Mouse (Mus musculus) kidney, postnatal 14 days (tissue): ENCODE results near the gene Foxe1.

Experiments
- DNase-seq: peaks from one replicate; pipeline ENCODE4 v3.0.0; 2022; ENCODE audit warnings: mixed read lengths

Foxe1 gene

DNA sequence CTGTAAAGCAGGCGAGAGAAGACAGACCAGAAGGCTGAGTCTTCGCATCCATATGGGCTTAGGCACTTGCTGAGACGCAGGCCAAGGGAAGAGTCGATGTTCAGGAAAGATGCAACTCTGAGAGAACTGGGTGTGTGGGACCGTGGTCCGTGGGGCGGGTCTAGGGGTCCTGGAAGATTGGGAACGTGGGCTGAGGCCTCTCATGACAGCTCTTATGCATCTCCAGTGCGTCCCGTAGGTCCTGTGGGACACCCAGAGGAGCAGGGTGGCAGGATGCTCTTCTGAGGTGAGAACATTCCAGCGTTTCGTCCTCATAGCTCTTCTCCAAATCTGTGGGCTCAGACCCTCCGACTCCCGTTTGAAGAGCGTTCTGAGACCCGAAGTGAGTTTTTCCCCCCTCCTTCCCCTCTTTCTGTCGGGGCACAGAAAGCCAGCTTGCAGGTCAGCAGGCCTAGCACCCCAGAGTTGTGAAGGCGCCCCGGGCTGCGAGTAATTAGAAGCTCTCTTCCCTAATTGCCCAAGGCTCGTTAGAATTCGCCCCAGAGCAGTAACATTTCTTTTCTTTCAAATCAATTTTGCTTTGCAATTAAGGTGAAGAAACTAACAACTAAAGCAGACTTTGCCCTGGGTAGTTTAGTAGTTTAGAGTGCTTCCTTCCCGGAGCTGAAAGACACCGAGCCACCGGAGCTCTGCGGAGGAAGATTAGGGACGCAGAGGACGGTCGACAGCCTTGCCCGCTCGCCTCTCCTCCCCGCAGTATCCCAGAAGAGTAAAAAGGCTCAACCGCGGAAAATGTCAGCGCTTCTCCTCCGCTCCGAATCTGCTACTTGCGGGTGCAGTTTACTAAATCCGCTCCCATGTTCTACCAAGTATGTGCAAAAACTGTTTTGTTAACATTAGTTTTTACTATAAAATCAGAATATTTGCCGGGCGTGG is 4.4 kb downstream of the Foxe1 start:
- DNase-seq: no peak

DNA sequence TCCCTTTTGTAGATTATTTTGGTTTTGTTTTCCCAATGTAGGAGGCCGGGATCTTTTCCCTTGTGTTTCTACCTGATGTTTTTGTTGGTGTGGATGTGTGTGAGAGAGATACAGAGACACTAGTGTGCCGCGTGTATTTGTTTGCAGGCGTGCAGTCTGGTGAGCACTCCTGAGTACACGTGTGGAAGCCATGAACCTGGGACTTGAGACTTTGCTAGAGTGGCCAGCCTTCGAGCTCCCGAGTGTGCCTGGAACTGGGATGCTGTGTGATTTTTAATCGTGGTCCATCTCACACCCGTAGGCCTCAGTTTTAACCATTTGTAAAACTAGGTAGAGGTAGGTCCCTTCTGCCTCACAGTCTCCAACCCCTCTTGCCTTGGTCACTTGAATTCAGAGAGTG is 5.5 kb downstream of the Foxe1 start:
- no peak for DNase-seq

DNA sequence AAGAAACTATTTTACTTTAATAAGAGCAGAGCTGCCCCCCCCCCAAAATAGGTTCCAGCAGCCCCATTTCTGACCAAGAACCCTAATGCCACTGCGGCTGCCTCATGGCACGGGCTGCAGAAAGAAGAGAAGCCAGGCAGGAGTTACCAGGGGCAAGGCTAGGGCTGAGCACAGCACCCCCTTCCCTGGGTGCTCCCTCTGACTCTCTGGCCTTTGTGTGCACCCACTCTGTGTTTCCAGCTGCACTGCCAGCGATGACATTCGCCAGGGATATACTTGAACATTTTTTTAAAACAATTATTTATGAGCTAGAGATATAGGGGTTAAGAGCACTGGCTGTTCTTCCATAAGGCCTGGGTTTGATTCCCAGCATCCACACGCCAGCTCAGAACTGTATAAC is 6.1 kb downstream of the Foxe1 start:
- DNase-seq: no peak

DNA sequence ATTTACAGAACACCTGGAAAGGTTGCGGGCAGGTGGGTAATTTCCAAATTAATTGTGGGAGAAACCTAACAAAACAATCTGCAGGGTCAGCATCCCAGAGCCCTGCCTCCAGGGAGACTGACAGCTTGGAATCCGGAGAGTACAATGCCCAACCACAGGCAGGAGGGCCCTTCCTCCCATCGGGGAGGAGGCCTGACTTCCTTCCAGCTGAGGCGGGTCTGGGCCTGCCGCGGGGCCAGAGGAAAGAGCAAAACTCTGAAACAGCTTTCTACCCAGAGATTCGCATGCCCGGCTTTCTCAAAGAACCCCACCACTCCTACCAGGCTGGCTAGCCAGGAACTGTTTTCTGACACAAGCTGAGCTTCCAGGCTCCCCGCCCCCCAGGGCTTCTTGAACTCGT is 9.6 kb downstream of the Foxe1 start:
- DNase-seq: no peak

DNA sequence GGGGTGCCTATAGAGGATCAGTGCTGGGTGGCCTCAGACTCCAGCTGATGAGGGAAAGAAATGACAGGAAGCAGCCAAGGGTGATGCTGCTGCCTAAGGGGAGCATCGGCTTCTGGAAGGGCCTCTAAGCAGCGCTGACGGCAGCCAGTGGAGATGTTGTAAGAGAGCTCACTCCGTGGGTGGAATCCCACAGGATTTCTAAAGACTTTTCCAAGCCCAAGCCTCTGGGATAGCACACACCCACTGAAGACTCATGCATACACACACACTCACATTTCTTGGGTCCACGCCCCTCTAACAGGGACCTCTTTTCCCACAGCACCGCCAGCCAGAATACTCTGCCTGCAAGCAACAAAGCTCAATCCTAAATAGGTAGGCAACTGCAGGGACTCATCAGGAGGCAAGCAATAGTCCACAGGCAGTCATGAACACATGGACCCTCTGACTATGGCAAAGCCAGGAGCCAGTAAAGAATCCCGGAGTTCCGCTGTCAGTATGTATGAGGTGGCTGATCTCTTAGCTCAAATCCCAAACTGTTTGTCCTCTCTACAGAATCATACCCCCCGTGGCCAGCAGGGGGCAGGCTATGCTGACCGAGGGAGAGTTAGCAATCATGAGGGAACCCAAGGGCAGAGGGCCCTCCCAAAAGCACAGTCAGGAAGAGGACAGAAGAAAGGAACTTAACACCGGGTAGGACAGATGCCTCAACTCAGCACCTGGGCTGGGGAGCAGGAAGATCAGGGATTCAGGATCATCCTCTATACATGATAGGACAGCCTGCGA is 13.1 kb downstream of the Foxe1 start:
- peak; percentile 37 for DNase-seq

DNA sequence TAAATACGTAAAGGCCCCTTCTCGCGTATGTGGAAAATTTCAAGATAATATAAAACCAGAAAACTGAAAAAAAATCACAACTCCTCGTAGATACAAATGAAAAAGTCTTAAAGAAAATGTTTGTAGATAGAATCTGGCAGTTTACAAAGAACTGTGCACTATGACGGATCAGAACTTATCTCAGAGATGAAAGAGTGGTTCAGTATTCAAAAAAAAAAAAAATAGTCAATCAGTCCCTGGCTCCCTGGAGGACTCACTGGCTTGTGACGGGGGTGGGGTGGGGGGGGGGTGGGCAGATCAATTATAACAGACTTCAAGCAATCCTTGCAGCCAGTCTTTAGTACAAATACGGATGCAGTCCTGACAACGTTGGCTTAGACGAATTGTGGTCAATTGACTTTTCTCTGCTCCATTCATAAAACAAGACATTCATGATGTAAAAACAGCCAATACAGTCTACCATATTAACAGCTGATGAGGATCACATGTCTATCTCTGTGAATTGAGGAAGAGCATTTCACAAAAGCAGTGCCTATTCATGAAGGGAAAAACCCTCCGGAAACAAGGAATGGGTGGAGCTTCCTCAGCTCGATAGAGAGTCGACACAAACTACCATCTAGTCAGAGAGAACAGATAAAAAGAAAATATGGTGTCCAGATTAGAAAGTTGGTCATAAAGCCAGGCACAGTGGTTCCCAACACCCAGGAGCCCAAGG is 16.3 kb downstream of the Foxe1 start:
- DNase-seq: no peak

DNA sequence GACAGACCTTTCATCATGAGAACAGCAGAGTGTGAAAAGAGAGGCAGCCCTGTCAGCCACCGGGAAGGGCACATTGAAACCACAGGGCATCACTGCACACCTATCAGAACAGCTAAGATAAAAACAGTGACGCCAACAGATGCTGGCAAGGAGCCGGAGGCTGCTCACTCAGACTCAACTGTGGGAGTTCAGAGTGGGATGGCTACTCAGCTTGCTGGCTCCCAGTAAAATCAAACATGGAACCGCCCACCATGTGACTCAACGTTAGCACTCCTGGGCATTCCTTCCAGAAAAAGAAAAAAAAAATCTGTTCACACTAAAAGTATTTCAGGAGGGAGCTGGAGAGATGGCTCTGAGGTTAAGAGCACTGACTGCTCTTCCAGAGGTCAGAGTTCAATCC is 17.8 kb downstream of the Foxe1 start:
- no peak for DNase-seq

DNA sequence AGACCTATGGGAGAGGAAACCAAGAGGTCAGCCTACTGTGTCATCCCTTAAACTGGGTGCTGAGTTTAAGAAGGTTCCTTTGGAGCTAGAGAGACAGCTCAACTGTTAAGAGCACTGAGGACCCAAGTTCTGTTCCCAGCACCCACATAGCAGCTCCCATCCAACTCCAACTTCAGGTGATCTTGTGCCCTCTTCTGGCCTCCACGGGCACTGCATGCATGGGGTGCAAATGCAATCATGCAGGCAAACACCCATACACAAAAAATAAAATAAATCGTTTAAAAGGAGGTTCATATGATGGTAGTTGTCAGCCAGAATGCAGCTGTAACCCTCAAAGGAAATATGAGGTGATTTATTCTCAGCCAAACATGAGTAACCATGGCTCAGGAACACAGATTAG is 21.0 kb downstream of the Foxe1 start:
- no peak for DNase-seq

DNA sequence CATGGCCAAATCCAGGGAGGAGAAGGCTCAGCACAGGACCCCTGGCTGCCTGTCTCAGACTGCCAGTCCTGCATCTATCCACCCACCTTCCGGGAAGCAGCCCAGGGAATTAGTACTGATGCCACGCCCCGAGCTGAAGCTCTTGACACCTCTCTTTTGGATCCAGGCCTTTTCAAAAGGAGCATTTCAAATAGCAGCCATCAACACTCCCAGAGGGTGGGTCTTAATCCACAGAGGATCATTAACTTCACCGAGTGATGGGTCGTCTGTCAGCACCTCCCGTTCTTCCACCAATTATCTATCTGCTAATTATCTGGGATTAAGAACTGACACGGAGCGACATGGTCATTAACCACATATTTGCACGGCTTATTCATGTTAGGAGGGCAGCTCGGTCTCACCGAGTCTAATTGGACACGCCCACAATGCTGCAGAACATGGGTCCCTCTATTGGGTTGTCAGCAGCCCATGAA is 24.1 kb downstream of the Foxe1 start:
- no peak for DNase-seq

DNA sequence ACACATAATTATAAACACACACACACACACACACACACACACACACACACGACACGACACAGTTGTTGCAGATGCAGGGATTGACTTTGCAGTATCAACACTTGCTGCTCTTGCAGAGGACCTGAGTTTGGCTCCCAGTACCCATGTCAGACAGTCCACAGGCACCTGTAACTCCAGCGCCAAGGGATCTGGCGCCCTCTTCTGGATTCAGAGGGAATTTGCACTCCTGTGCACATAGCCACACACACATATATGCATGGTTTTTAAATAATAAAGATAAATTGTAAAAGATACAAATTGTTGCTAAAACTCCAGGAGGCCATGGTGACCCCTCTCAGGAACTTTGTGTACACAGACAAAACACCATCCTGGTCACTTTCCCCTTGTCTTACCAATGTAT is 25.7 kb downstream of the Foxe1 start:
- no peak for DNase-seq

DNA sequence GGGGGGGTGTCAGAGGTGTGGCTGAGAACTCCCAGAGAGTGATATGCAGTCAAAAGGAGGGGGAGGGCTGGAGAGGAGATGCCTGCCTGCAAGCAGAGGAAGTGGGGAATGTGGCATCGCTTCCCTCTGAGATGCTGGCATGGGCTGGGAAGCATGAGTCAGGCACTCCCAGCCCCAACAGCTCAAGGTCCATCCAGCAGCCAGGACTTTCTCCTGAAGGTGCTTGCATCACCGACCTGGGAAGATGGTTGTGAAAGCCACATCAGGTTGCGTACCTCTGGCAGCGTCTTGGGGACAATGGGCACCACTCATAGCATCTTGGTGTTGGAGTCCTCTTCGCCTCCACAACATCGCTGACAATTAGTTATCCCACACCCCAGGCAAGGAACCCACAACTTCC is 27.0 kb downstream of the Foxe1 start:
- DNase-seq: no peak

DNA sequence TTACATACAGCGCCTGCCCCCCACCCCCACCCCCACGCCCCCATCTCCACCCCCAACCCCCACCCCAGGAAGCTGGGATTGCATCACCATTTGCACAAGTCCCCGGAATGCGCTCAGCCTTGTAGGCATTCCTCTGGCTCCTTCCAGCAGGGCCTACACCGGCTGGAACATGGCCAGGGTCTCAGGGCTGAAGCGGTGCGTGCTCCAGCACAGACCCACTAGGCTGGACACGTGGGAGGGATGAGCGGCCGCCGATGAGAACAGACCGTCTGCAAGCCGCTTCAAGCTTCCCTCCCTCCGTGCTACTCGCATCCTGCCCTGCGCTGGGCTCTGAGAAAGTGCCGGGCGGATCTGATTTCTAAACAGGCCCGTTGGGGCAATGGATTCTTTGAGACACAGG is 27.6 kb downstream of the Foxe1 start:
- DNase-seq: peak; percentile 69

DNA sequence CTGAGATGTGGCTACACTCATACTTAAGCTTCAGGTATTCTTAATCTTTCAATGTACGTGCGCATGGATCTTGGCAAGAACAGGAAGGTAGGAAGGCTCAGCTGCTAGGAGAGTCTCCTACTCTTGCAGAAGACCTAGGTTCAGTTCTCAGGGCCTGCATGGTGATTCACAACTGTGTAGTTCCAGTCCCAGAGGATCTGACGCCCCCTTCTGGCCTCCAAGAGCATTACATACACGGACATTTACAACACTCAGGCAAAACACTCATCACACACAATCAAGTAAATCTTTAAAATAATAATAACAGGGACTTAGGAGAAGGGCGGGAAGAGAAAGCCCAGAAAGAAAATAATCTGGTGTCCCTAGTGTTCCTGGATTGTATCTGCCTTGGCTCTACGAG is 31.0 kb downstream of the Foxe1 start:
- peak; percentile 26 for DNase-seq

DNA sequence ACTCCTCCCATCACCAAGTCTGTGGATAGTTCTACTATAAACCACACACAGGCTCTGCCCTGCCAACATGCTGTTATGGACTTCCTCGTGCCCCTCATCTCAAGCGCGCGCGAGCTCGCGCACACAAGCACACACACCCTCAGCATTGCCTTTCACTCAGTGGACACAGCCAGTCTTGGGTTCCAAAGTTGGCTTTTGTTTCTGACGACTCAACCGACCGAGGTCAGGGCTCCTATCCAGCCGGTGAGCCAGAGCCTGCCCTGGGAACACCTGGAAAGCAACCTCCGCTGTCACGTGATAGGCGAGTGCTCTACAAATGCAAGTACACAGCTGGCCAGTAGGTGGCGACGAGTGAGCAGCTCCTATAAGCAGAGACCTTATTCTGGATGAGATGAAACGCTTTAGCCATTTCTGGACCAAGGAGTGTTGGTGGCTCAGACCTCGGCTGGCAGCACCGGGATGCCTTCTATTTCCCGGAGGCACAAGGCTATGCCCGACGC is 31.5 kb downstream of the Foxe1 start:
- DNase-seq: peak; percentile 89

DNA sequence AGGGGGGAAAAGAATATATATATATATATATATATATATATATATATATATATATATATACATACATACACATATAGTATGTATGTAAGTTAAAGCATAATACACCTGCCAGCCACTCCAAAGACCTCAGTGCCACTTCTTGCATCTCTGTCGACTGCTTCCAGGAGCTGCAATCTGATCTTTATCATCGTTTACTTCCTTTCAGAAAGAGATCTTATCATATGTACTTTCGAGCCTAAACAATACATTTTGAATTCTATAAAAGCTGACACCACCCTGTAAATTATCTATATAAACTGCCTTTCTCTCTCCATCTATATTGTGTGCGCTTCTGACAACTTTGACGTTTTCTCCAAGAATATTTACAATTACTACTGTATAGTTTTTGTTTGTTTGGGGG is 45.1 kb downstream of the Foxe1 start:
- no peak for DNase-seq

DNA sequence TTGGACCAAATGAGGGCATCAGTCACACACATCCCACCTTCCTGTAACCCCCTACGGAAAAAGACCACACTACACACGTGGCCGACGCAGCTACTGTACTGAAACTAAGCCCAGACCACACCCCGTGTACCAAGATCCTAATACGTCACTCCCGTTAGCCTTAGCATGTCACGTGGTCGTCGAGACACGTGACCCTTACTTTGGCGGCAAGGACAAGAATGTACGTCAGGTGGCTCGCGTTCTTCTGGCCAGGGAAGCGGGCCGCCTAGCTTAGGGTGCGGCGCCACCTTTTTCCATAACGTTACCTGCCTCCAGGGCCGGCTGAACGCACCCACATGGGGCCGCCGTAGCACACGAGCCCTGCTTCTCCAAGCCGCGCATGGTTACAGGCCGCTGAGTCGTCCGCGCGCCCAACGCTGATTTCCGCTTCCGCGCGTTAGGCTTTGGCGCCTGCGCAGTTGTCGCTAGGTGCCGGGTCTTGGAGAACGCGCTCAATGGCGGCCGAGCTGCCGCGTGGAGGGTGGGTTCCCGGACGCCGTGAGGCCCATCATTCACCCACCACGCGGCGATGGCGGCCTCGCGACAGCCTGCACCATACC is 45.7 kb downstream of the Foxe1 start, which contains the start of gene Trmo:
Gene Trmo (minus strand): TSS at position 425 of the 599 bp plus-strand sequence.
- DNase-seq: peak; percentile 97

DNA sequence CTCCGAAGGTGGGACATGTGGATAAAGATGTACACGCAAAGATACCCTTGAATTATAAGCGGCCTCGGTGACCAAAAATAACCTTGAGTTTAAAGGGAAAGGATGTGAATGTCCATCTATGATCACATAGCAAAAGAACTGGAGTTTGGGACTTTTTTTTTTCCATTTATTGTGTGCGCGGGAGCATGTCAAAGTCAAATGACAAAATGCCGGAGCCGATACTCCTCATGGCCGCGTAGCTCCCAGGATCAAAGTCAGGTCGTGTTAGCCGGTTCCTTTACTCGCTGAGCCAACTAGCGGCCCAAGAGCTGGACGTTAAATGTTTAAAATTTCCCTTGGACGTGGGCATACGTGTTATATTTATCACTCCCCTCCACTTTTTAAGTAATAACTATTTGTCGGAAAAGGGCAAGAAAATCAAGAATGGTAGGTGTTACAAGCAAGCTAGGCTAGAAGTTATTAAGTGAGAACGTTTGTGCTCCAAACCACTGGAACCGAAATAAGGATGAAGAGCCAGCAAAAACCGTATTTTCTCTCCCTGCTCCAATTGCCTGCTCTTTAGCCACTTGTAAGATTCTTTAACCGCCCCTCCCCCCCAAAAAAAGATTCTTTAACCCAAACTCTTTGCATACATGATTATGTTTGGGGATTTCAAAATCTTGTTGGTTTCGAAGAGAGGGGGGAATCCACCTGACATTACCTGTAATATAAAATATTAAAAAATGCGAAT is 46.4 kb downstream of the Foxe1 start:
- DNase-seq: peak; percentile 57

DNA sequence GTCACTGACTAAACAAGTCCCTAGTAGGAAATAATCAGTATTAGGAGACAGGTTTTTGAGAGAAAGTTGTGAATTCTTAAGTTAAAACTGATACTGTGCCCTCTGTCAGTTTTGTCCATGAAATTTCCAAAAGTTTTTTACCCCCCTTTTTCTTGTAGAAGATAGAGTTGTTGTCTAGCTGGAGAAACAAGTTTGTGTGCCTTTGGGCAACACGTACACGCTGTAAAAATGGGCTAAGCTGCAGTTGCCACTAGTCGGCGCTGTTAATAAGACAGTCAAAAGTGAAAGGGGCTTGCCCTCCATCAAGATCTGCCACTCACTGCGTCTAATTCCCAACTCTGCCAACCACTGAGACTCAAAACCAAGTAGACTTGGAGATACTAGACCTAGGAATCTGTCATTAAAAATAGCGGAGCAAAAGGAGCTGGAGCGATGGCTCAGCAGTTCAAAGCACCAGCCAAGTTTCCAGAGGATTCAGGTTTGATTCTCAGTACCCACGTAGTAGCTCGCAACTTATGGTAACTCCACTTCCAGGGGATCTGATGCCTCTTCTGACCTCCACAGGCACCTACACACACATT is 47.1 kb downstream of the Foxe1 start:
- DNase-seq: peak; percentile 83

DNA sequence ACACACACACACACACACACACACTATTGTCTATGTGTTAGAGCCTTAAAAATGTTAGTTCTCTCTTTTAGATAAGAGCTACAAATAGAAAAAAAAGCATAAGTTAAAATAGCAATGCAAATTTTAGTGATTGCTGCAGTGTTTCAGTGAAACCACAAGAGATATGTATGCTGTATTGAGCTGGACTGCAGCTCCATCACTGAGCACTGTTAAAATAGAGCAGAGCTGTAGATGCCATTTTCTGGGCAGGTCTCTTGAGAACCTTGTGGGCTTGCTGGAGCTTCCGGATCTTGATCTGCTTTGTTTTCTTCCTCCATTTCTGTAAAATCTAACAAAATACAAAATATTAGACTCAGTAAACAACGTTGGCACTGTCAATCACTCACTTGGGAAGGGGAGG is 51.0 kb downstream of the Foxe1 start:
- DNase-seq: no peak

DNA sequence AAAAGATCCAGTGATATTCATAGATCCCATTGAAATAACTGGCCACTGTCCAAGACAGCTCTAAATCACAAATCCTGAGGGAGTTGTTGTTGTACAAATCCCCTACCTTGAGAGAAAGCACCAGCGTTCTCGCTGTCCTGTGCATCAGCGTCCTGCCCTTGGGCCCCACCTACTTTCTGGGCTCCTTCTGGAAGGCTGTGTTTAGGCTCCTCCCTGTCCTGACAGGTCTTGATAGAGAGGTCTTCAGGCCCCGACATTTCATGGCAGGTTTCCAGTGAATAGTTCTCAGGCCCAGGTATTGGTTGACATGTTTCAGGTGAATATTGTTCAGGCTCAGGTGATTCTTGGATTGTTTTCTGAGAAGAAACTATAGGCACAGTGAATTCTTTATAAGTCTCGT is 52.3 kb downstream of the Foxe1 start:
- DNase-seq: no peak
